Mouse (Mus musculus): ENCODE results near the gene Tcl1b2. TPM values are rescaled to one million over a fixed set of nuclear protein-coding genes. Genes with fewer than 3 reads are reported as not detected.

The Tcl1b2 gene
- polyA plus RNA-seq (2012; rRNA removed) = not detected in 2 replicates

- TF ChIP-seq POLR2A (IDR thresholded peaks at IDR 0.05; ENCODE audit: control insufficient read depth, extremely low read depth, insufficient read depth, low read length, poor library complexity) = no peak
- no peak for TF ChIP-seq CTCF (IDR thresholded peaks at IDR 0.05; ENCODE audit: borderline replicate concordance, control insufficient read depth, extremely low read depth, insufficient read depth, low read length, poor library complexity)
- WGBS = 89% methylated on average over 3 of the region's 3 CpGs
- Histone ChIP-seq H3K4me3 (ENCODE audit: control insufficient read depth, insufficient read depth, low read length) (no peak within 1 kb of the TSS), H3K27me3 (ENCODE audit: control insufficient read depth, insufficient read depth, low read length) (no peaks in the 10 kb centered on the region), H3K4me1 (replicated peaks; ENCODE audit: control insufficient read depth, insufficient read depth, low read length) (no peaks in the 10 kb centered on the region), H3K27ac (ENCODE audit: control insufficient read depth, insufficient read depth, low read length) (no peak within 1 kb of the TSS), H3K36me3 (ENCODE audit: control insufficient read depth, insufficient read depth, low read length) (no peaks in the 10 kb centered on the region)
- no peak for DNase-seq
Measured at GRCm38 (mm10) chr12:105145714-105146113, at the start of gene Tcl1b2. Gene Tcl1b2 (plus strand): TSS chr12:105146014.

DNA sequence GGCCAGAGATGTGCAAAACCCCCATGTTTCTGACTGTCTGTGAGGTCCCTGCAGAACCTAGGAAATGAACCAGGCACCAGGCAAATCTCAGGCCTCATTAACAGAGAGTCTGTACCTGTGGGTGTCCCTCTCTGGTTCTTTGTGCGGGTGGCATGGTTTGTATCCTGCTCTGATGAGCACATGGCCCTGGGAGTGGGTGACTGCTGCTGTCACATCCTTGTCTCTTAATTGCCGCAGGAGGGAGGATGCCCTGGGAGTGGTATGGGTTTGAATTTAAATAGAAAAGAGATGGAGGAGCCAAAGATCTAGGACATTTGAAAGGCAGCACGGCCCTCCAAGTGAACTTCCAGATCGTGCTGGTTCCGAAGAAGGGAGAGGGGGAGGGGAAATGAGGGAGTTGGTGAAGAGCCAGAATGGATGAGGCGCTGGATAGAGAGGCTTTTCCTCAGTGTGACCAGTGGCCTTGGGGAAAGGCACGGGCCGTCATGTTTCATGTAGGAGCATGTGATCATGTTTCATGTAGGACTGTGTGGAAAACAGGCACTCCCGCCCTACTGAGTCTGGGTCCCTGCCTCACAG, 46.3 kb upstream of the Tcl1b2 start:
- no peaks in the 10 kb centered on the region for H3K36me3 ChIP-seq (ENCODE audit: control insufficient read depth, insufficient read depth, low read length)
- no peaks in the 10 kb centered on the region for H3K27me3 ChIP-seq (ENCODE audit: control insufficient read depth, insufficient read depth, low read length)
- H3K4me3 ChIP-seq (ENCODE audit: control insufficient read depth, insufficient read depth, low read length) = no peak overlapping the region
- H3K27ac ChIP-seq (ENCODE audit: control insufficient read depth, insufficient read depth, low read length) = no peak overlapping the region
- no peak for DNase-seq
- no peaks in the 10 kb centered on the region for H3K4me1 ChIP-seq (replicated peaks; ENCODE audit: control insufficient read depth, insufficient read depth, low read length)
- 95% methylated on average over 9 of the region's 9 CpGs for WGBS
- TF ChIP-seq CTCF (IDR thresholded peaks at IDR 0.05; ENCODE audit: borderline replicate concordance, control insufficient read depth, extremely low read depth, insufficient read depth, low read length, poor library complexity) = no peak
- no peak for TF ChIP-seq POLR2A (IDR thresholded peaks at IDR 0.05; ENCODE audit: control insufficient read depth, extremely low read depth, insufficient read depth, low read length, poor library complexity)

DNA sequence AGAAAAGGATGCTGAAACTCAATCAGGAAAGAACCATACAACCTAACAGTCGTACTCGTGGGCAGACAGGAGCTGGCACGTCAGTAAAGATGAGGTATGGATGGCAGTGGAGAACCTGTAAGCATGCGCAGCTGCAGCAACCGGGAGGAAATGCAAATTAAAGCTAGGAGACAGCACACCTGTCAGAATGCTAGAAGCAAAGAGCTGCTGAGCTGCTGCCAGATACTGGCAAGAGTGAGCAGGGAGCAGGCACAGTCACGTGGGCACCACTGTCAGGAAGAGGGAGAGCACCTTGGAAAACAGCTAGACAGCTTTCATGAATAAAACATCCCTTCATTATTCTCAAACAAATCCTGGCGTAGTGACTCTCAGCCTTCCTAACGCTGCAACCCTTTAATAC, 42.9 kb upstream of the Tcl1b2 start:
- DNase-seq = no peak
- Histone ChIP-seq H3K36me3 (ENCODE audit: control insufficient read depth, insufficient read depth, low read length) (no peaks in the 10 kb centered on the region), H3K27me3 (ENCODE audit: control insufficient read depth, insufficient read depth, low read length) (no peaks in the 10 kb centered on the region), H3K27ac (ENCODE audit: control insufficient read depth, insufficient read depth, low read length) (no peak overlapping the region), H3K4me3 (ENCODE audit: control insufficient read depth, insufficient read depth, low read length) (no peak overlapping the region), H3K4me1 (replicated peaks; ENCODE audit: control insufficient read depth, insufficient read depth, low read length) (no peaks in the 10 kb centered on the region)
- 81% methylated on average over 8 of the region's 8 CpGs for WGBS
- no peak for TF ChIP-seq CTCF (IDR thresholded peaks at IDR 0.05; ENCODE audit: borderline replicate concordance, control insufficient read depth, extremely low read depth, insufficient read depth, low read length, poor library complexity)

DNA sequence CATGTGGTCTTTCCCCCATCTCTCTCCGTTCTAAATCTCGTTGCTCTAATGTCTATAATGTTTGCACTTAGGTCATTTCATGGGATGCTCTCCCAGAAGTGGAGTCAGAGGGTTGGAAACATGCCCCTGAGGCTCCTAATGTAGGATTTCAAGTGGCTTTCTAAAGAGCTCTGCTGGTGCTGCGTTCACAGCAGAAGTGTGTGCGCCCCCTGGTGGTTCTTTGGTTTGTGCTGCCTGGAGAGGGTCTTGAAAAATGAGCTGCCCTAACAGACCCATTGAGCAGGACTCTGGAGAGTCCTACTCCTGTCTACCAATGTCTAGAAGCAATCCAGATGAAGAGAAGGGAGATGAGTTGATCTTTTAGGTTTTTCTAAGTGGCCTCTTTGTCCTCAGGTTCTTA, 41.8 kb upstream of the Tcl1b2 start:
- no peak for TF ChIP-seq POLR2A (IDR thresholded peaks at IDR 0.05; ENCODE audit: control insufficient read depth, extremely low read depth, insufficient read depth, low read length, poor library complexity)
- TF ChIP-seq CTCF (IDR thresholded peaks at IDR 0.05; ENCODE audit: borderline replicate concordance, control insufficient read depth, extremely low read depth, insufficient read depth, low read length, poor library complexity) = peak; percentile 76; the same call in 1 of the 2 replicates
- peak; percentile 77 for DNase-seq
- 10% methylated on average over 4 of the region's 4 CpGs for WGBS
- no peaks in the 10 kb centered on the region for H3K27me3 ChIP-seq (ENCODE audit: control insufficient read depth, insufficient read depth, low read length)
- H3K36me3 ChIP-seq (ENCODE audit: control insufficient read depth, insufficient read depth, low read length) = no peaks in the 10 kb centered on the region
- no peak overlapping the region for H3K4me3 ChIP-seq (ENCODE audit: control insufficient read depth, insufficient read depth, low read length)
- no peaks in the 10 kb centered on the region for H3K4me1 ChIP-seq (replicated peaks; ENCODE audit: control insufficient read depth, insufficient read depth, low read length)
- H3K27ac ChIP-seq (ENCODE audit: control insufficient read depth, insufficient read depth, low read length) = no peak overlapping the region

- no peaks in the 10 kb centered on the region for H3K27me3 ChIP-seq (ENCODE audit: control insufficient read depth, insufficient read depth, low read length)
- H3K4me1 ChIP-seq (replicated peaks; ENCODE audit: control insufficient read depth, insufficient read depth, low read length) = peaks cover 10% of the 10 kb centered on the region
- TF ChIP-seq POLR2A (IDR thresholded peaks at IDR 0.05; ENCODE audit: control insufficient read depth, extremely low read depth, insufficient read depth, low read length, poor library complexity) (no peak), CTCF (IDR thresholded peaks at IDR 0.05; ENCODE audit: borderline replicate concordance, control insufficient read depth, extremely low read depth, insufficient read depth, low read length, poor library complexity) (no peak)
- H3K36me3 ChIP-seq (ENCODE audit: control insufficient read depth, insufficient read depth, low read length) = no peaks in the 10 kb centered on the region
- no peak overlapping the region for H3K27ac ChIP-seq (ENCODE audit: control insufficient read depth, insufficient read depth, low read length)
- H3K4me3 ChIP-seq (ENCODE audit: control insufficient read depth, insufficient read depth, low read length) = no peak overlapping the region
- 94% methylated on average over 5 of the region's 5 CpGs for WGBS
- DNase-seq = no peak
Measured at GRCm38 (mm10) chr12:105105326-105105725, 40.5 kb upstream of the Tcl1b2 start.

DNA sequence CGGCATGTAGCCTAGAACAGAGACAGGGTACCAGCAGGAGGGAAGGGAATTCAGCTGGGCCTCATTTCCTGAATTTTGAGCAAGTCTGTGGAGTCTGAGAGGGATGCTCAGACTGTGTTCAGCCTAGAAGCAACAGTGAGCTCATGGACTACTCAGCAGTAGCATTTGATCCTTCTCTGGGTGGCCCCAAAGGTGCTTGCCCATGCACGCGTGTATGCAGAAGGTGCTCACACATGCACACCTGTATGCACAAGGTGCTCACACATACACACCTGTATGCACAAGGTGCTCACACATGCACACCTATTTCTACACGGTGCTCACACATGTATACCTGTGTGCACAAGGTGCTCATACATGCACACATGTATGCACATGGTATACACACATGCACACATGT, 37.0 kb upstream of the Tcl1b2 start:
- no peaks in the 10 kb centered on the region for H3K36me3 ChIP-seq (ENCODE audit: control insufficient read depth, insufficient read depth, low read length)
- H3K27ac ChIP-seq (ENCODE audit: control insufficient read depth, insufficient read depth, low read length) = no peak overlapping the region
- TF ChIP-seq CTCF (IDR thresholded peaks at IDR 0.05; ENCODE audit: borderline replicate concordance, control insufficient read depth, extremely low read depth, insufficient read depth, low read length, poor library complexity) (no peak), POLR2A (IDR thresholded peaks at IDR 0.05; ENCODE audit: control insufficient read depth, extremely low read depth, insufficient read depth, low read length, poor library complexity) (no peak)
- H3K4me3 ChIP-seq (ENCODE audit: control insufficient read depth, insufficient read depth, low read length) = no peak overlapping the region
- no peaks in the 10 kb centered on the region for H3K27me3 ChIP-seq (ENCODE audit: control insufficient read depth, insufficient read depth, low read length)
- peaks cover 25% of the 10 kb centered on the region for H3K4me1 ChIP-seq (replicated peaks; ENCODE audit: control insufficient read depth, insufficient read depth, low read length)
- WGBS = 96% methylated on average over 4 of the region's 4 CpGs
- no peak for DNase-seq

- TF ChIP-seq POLR2A (IDR thresholded peaks at IDR 0.05; ENCODE audit: control insufficient read depth, extremely low read depth, insufficient read depth, low read length, poor library complexity) = no peak
- TF ChIP-seq CTCF (IDR thresholded peaks at IDR 0.05; ENCODE audit: borderline replicate concordance, control insufficient read depth, extremely low read depth, insufficient read depth, low read length, poor library complexity) = no peak
- Histone ChIP-seq H3K36me3 (ENCODE audit: control insufficient read depth, insufficient read depth, low read length) (no peaks in the 10 kb centered on the region), H3K4me1 (replicated peaks; ENCODE audit: control insufficient read depth, insufficient read depth, low read length) (peaks cover 25% of the 10 kb centered on the region), H3K4me3 (ENCODE audit: control insufficient read depth, insufficient read depth, low read length) (no peak overlapping the region), H3K27me3 (ENCODE audit: control insufficient read depth, insufficient read depth, low read length) (no peaks in the 10 kb centered on the region), H3K27ac (ENCODE audit: control insufficient read depth, insufficient read depth, low read length) (no peak overlapping the region)
- no peak for DNase-seq
- WGBS = 40% methylated on average over 3 of the region's 3 CpGs
Measured at GRCm38 (mm10) chr12:105109406-105109805, 36.4 kb upstream of the Tcl1b2 start.

All from thymus, adult 2 months (tissue).